Mouse (Mus musculus): ENCODE results near the gene Fbxw10.

Fbxw10 gene

GRCm38 (mm10) chr11:62815438-62815837, 31.4 kb upstream of the Fbxw10 start:
- H3K4me1 ChIP-seq (replicated peaks; ENCODE audit: low read depth, low read length), result peaks cover 9% of the 10 kb centered on the region
- no peaks in the 10 kb centered on the region for H3K36me3 ChIP-seq (ENCODE audit: insufficient read depth, low read length)
- TF ChIP-seq CTCF (conservative IDR thresholded peaks at IDR 0.05; ENCODE audit: low read length), result no peak
- TF ChIP-seq NANOG (IDR thresholded peaks at IDR 0.05; ENCODE audit: borderline replicate concordance, low read length), result no peak
- TF ChIP-seq POU5F1 (IDR thresholded peaks at IDR 0.05; ENCODE audit: borderline replicate concordance, low read length), result no peak
- no peak overlapping the region for H3K4me3 ChIP-seq (replicated peaks; ENCODE audit: low read length)
- no peaks in the 10 kb centered on the region for H3K9me3 ChIP-seq (ENCODE audit: low read length)
- H3K27me3 ChIP-seq (ENCODE audit: insufficient read depth, low read length), result peaks cover 25% of the 10 kb centered on the region

GRCm38 (mm10) chr11:62816591-62816990, 30.3 kb upstream of the Fbxw10 start:
- H3K9me3 ChIP-seq (ENCODE audit: low read length), result no peaks in the 10 kb centered on the region
- peaks cover 32% of the 10 kb centered on the region for H3K27me3 ChIP-seq (ENCODE audit: insufficient read depth, low read length)
- peaks cover 19% of the 10 kb centered on the region for H3K4me1 ChIP-seq (replicated peaks; ENCODE audit: low read depth, low read length)
- no peaks in the 10 kb centered on the region for H3K36me3 ChIP-seq (ENCODE audit: insufficient read depth, low read length)
- H3K4me3 ChIP-seq (replicated peaks; ENCODE audit: low read length), result no peak overlapping the region
- no peak for TF ChIP-seq CTCF (conservative IDR thresholded peaks at IDR 0.05; ENCODE audit: low read length)

- H3K4me1 ChIP-seq (replicated peaks; ENCODE audit: low read depth, low read length), result peaks cover 29% of the 10 kb centered on the region
- no peak overlapping the region for H3K4me3 ChIP-seq (replicated peaks; ENCODE audit: low read length)
- H3K36me3 ChIP-seq (ENCODE audit: insufficient read depth, low read length), result no peaks in the 10 kb centered on the region
- peaks cover 30% of the 10 kb centered on the region for H3K27me3 ChIP-seq (ENCODE audit: insufficient read depth, low read length)
- H3K9me3 ChIP-seq (ENCODE audit: low read length), result no peaks in the 10 kb centered on the region
- TF ChIP-seq NANOG (IDR thresholded peaks at IDR 0.05; ENCODE audit: borderline replicate concordance, low read length) (no peak), CTCF (conservative IDR thresholded peaks at IDR 0.05; ENCODE audit: low read length) (no peak), POU5F1 (IDR thresholded peaks at IDR 0.05; ENCODE audit: borderline replicate concordance, low read length) (no peak)
Observed at GRCm38 (mm10) chr11:62819059-62819686, 27.7 kb upstream of the Fbxw10 start.

- no peaks in the 10 kb centered on the region for H3K36me3 ChIP-seq (ENCODE audit: insufficient read depth, low read length)
- peaks cover 32% of the 10 kb centered on the region for H3K4me1 ChIP-seq (replicated peaks; ENCODE audit: low read depth, low read length)
- no peaks in the 10 kb centered on the region for H3K9me3 ChIP-seq (ENCODE audit: low read length)
- H3K4me3 ChIP-seq (replicated peaks; ENCODE audit: low read length), result peak within 1 kb of the TSS; percentile 69
- peaks cover 30% of the 10 kb centered on the region for H3K27me3 ChIP-seq (ENCODE audit: insufficient read depth, low read length)
- TF ChIP-seq CTCF (conservative IDR thresholded peaks at IDR 0.05; ENCODE audit: low read length), result no peak
- no peak for TF ChIP-seq POU5F1 (IDR thresholded peaks at IDR 0.05; ENCODE audit: borderline replicate concordance, low read length)
- TF ChIP-seq NANOG (IDR thresholded peaks at IDR 0.05; ENCODE audit: borderline replicate concordance, low read length), result no peak
Observed at GRCm38 (mm10) chr11:62820059-62820541, 26.8 kb upstream of the Fbxw10 start, which contains the start of gene Trim16. Gene Trim16 (plus strand): TSS chr11:62820231.

- Histone ChIP-seq H3K36me3 (ENCODE audit: insufficient read depth, low read length) (no peaks in the 10 kb centered on the region), H3K9me3 (ENCODE audit: low read length) (no peaks in the 10 kb centered on the region), H3K4me3 (replicated peaks; ENCODE audit: low read length) (peak overlapping the region; percentile 69), H3K4me1 (replicated peaks; ENCODE audit: low read depth, low read length) (peaks cover 39% of the 10 kb centered on the region), H3K27me3 (ENCODE audit: insufficient read depth, low read length) (peaks cover 31% of the 10 kb centered on the region)
- TF ChIP-seq POU5F1 (IDR thresholded peaks at IDR 0.05; ENCODE audit: borderline replicate concordance, low read length) (no peak), CTCF (conservative IDR thresholded peaks at IDR 0.05; ENCODE audit: low read length) (no peak), NANOG (IDR thresholded peaks at IDR 0.05; ENCODE audit: borderline replicate concordance, low read length) (no peak)
Observed at GRCm38 (mm10) chr11:62820661-62821437, 26.0 kb upstream of the Fbxw10 start.

- TF ChIP-seq POU5F1 (IDR thresholded peaks at IDR 0.05; ENCODE audit: borderline replicate concordance, low read length), result no peak
- no peak for TF ChIP-seq CTCF (conservative IDR thresholded peaks at IDR 0.05; ENCODE audit: low read length)
- TF ChIP-seq NANOG (IDR thresholded peaks at IDR 0.05; ENCODE audit: borderline replicate concordance, low read length), result no peak; the same call in 1 of the 2 replicates
- Histone ChIP-seq H3K36me3 (ENCODE audit: insufficient read depth, low read length) (no peaks in the 10 kb centered on the region), H3K4me3 (replicated peaks; ENCODE audit: low read length) (no peak overlapping the region), H3K27me3 (ENCODE audit: insufficient read depth, low read length) (peaks cover 33% of the 10 kb centered on the region), H3K9me3 (ENCODE audit: low read length) (no peaks in the 10 kb centered on the region), H3K4me1 (replicated peaks; ENCODE audit: low read depth, low read length) (peaks cover 41% of the 10 kb centered on the region)
Observed at GRCm38 (mm10) chr11:62821893-62822292, 25.0 kb upstream of the Fbxw10 start.

- H3K4me1 ChIP-seq (replicated peaks; ENCODE audit: low read depth, low read length), result peaks cover 41% of the 10 kb centered on the region
- no peaks in the 10 kb centered on the region for H3K36me3 ChIP-seq (ENCODE audit: insufficient read depth, low read length)
- TF ChIP-seq CTCF (conservative IDR thresholded peaks at IDR 0.05; ENCODE audit: low read length) (no peak), POU5F1 (IDR thresholded peaks at IDR 0.05; ENCODE audit: borderline replicate concordance, low read length) (no peak), NANOG (IDR thresholded peaks at IDR 0.05; ENCODE audit: borderline replicate concordance, low read length) (no peak)
- no peak overlapping the region for H3K4me3 ChIP-seq (replicated peaks; ENCODE audit: low read length)
- peaks cover 16% of the 10 kb centered on the region for H3K27me3 ChIP-seq (ENCODE audit: insufficient read depth, low read length)
- H3K9me3 ChIP-seq (ENCODE audit: low read length), result no peaks in the 10 kb centered on the region
Observed at GRCm38 (mm10) chr11:62824211-62824610, 22.7 kb upstream of the Fbxw10 start.

GRCm38 (mm10) chr11:62825222-62826105, 21.4 kb upstream of the Fbxw10 start:
- no peak overlapping the region for H3K4me3 ChIP-seq (replicated peaks; ENCODE audit: low read length)
- H3K36me3 ChIP-seq (ENCODE audit: insufficient read depth, low read length), result no peaks in the 10 kb centered on the region
- peaks cover 10% of the 10 kb centered on the region for H3K27me3 ChIP-seq (ENCODE audit: insufficient read depth, low read length)
- no peak for TF ChIP-seq POU5F1 (IDR thresholded peaks at IDR 0.05; ENCODE audit: borderline replicate concordance, low read length)
- no peak for TF ChIP-seq CTCF (conservative IDR thresholded peaks at IDR 0.05; ENCODE audit: low read length)
- TF ChIP-seq NANOG (IDR thresholded peaks at IDR 0.05; ENCODE audit: borderline replicate concordance, low read length), result no peak
- H3K9me3 ChIP-seq (ENCODE audit: low read length), result no peaks in the 10 kb centered on the region
- H3K4me1 ChIP-seq (replicated peaks; ENCODE audit: low read depth, low read length), result peaks cover 32% of the 10 kb centered on the region
